9 mouse cellular contexts compared by ENCODE assay signal in genomic region chr17:5872506-5872905, GRCm38 (mm10). TPM values are rescaled to one million over a fixed set of nuclear protein-coding genes. Genes with fewer than 3 reads are reported as not detected.
DNase-seq lines count a peak whose midpoint lies in the region; ATAC-seq and TF ChIP-seq lines count a peak whose summit lies in the region.
"Had no signal": no experiment of that assay in that cellular context is flagged by ENCODE, and none has a peak within 500 bp of the region (broad histone marks: within the 10 kb centered on the region; RNA-seq: fewer than 3 reads in every experiment).

No protein-coding gene starts in this region.

- peak; percentile 41 to 59 for DNase-seq in left cerebral cortex, postnatal 14 days (ENCODE audit: low spot score in 2 of 2)
- DNase-seq in left cerebral cortex, adult 11 months (ENCODE audit: low spot score), result no peak
- peak; percentile 73 to 87 for DNase-seq in adrenal gland, postnatal 36 days
- DNase-seq in gastrocnemius, postnatal 14 days, result peak; percentile 67
- peak; percentile 66 for DNase-seq in kidney, adult 11 months
- DNase-seq in lung, postnatal 0 days (ENCODE audit: low spot score), result peak; percentile 77
- peak; percentile 80 for DNase-seq in testis, postnatal 10 days (ENCODE audit: low spot score)
- no peak for DNase-seq in spleen, adult 18-20 months

- TF ChIP-seq EP300 in lung, postnatal 0 days (IDR thresholded peaks at IDR 0.05), result no peak

- H3K27ac ChIP-seq in lung, postnatal 0 days (ENCODE audit: low read length), result no peak overlapping the region

- intact Hi-C loops in left cerebral cortex, postnatal 14 days (cut with DNase I), result no loop called here
- intact Hi-C loops in gastrocnemius, postnatal 14 days (cut with DNase I; ENCODE audit: low total_unique reads), result no loop called here

- H3K4me1 ChIP-seq in lung, postnatal 0 days (ENCODE audit: insufficient read depth, low read depth, low read length), result 0 out of 2 replicates have a peak, but pooled peaks cover 4% of the 10 kb centered on the region

- 26% methylated on average over 12 of the region's 12 CpGs for WGBS in lung, postnatal 0 days

- H3K27me3 ChIP-seq in lung, postnatal 0 days (replicated peaks; ENCODE audit: insufficient read depth, low read length), result no peaks in the 10 kb centered on the region

- H3K4me2 ChIP-seq in lung, postnatal 0 days (replicated peaks; ENCODE audit: low read depth, low read length), result no peak overlapping the region

- peak; percentile 82 for ATAC-seq in lung, postnatal 0 days

- H3K36me3 ChIP-seq in lung, postnatal 0 days (ENCODE audit: insufficient read depth, low read length), result no peaks in the 10 kb centered on the region

- H3K4me3 ChIP-seq in lung, postnatal 0 days (ENCODE audit: low read depth, low read length), result no peak overlapping the region
- H3K4me3 ChIP-seq: myocyte had no signal

- TF ChIP-seq CTCF in lung, postnatal 0 days (IDR thresholded peaks at IDR 0.05), result peak; percentile 33

- no peaks in the 10 kb centered on the region for H3K9me3 ChIP-seq in lung, postnatal 0 days (ENCODE audit: low read length)

- H3K9ac ChIP-seq in lung, postnatal 0 days (replicated peaks; ENCODE audit: low read depth), result no peak overlapping the region

RNA-seq across cellular contexts. Expression of gene Snx9, which starts 31.4 kb away (rescaled TPM):
- 10 to 100 TPM; 11.4 to 12.2 TPM for total RNA-seq in left cerebral cortex, postnatal 14 days (2021)
- total RNA-seq in adrenal gland, postnatal 36 days (2021), result 10 to 100 TPM; 49.7 to 57.2 TPM
- 10 to 100 TPM; 21.0 to 23.9 TPM for total RNA-seq in gastrocnemius, postnatal 14 days (2021)
- 26.3 and 26.9 TPM in 2 replicates for polyA plus RNA-seq in lung, postnatal 0 days (2015; fragmentation: Nextera tagmentation; extraction: Ambion mirVana)

Comparison
In these comparisons a context has a peak if more than half of its experiments do, and no peak if none do; other contexts are left out.
1. DNase-seq: peak in left cerebral cortex, postnatal 14 days (2 of 2), adrenal gland, postnatal 36 days (2 of 2), gastrocnemius, postnatal 14 days (single experiment), kidney, adult 11 months (single experiment), lung, postnatal 0 days (single experiment) and testis, postnatal 10 days (single experiment); none in left cerebral cortex, adult 11 months (single experiment) and spleen, adult 18-20 months (0 of 2).